Mouse (Mus musculus) cortical plate, adult 2 months (tissue): ENCODE measurements at regions not wholly inside any gene's neighbourhood (a gene's known extent, or its start where the extent isn't known, plus 50 kb on each side); places are given as distances from the start of the nearest gene placed in this dataset.
"Not testable (repeated sequence)": the region's sequence is repeated elsewhere in the genome, so short reads cannot be mapped to it uniquely, and the experiment has no call there.

Source experiments
- H3K27ac ChIP-seq: fragments of 200-500 bp; 2 replicates; pipeline ENCODE4 v1.5.1; 2012; ENCODE audit warnings: low read length, control low read depth, inconsistent platforms; ENCODE audit not compliant: insufficient read depth
- H3K4me1 ChIP-seq: fragments of 200-500 bp; 2 replicates; pipeline ENCODE4 v1.6.1; 2011; ENCODE audit warnings: low read length; ENCODE audit not compliant: control insufficient read depth, insufficient read depth
- H3K4me3 ChIP-seq: fragments of 200-500 bp; 2 replicates; pipeline ENCODE4 v1.5.1; 2011; ENCODE audit warnings: mild to moderate bottlenecking, low read length, control low read depth; ENCODE audit not compliant: insufficient read depth
- CTCF ChIP-seq: fragments of 200-500 bp; IDR thresholded peaks from 2 replicates; pipeline ENCODE4 v1.5.1; 2011; ENCODE audit warnings: mild to moderate bottlenecking, control low read depth, low read length; ENCODE audit not compliant: insufficient read depth; ENCODE audit errors: extremely low read depth
- POLR2A ChIP-seq: fragments of 200-500 bp; IDR thresholded peaks from 2 replicates; pipeline ENCODE4 v1.6.1; 2011; ENCODE audit warnings: mild to moderate bottlenecking, low read length, control low read depth; ENCODE audit not compliant: insufficient read depth; ENCODE audit errors: extremely low read depth

DNA sequence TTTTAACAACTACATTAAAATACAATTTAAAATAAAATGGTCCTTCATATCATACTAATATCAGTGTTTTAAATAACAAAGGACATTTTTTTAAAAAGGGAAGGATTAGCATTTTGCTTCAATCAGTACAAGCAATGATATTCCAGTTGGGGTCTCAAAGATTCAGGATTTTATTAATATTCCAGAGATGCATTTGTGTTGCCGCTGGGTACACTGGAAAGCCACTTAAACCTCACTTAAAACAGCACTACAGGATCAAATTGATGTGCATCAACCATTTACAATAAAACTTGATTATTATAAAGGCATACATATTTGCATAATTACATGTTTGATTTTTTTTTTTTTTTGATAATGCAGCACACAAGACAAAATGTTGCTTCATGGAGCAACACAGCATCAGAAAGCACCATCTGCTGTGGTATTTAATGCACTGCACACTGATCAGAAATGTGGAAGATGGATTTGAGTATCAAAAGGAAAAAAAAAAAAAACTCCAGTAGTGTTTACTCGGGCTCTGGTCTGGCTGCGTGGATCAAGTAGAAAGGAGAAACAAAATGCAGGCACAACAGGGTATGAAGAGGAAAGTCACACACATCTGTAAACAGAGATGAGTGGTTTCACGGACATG, 558.6 kb upstream of the Ptbp2 start:
- H3K27ac ChIP-seq: no peak overlapping the region
- no peak overlapping the region for H3K4me3 ChIP-seq
- no peaks in the 10 kb centered on the region for H3K4me1 ChIP-seq
- no peak for TF ChIP-seq CTCF
- TF ChIP-seq POLR2A: no peak

- H3K4me1 ChIP-seq: no peaks in the 10 kb centered on the region
- no peak for TF ChIP-seq POLR2A
- no peak for TF ChIP-seq CTCF
- H3K4me3 ChIP-seq: no peak overlapping the region
- H3K27ac ChIP-seq: no peak overlapping the region
Measured at GRCm38 (mm10) chr3:120341882-120342281, 557.6 kb upstream of the Ptbp2 start.

- no peak overlapping the region for H3K4me3 ChIP-seq
- no peaks in the 10 kb centered on the region for H3K4me1 ChIP-seq
- no peak overlapping the region for H3K27ac ChIP-seq
- no peak for TF ChIP-seq CTCF
- no peak for TF ChIP-seq POLR2A
Measured at GRCm38 (mm10) chr3:120335843-120336585, 551.7 kb upstream of the Ptbp2 start.

GRCm38 (mm10) chr3:120307042-120307441, 522.8 kb upstream of the Ptbp2 start:
- not testable (repeated sequence) for H3K27ac ChIP-seq, H3K4me3 ChIP-seq, H3K4me1 ChIP-seq

- Histone ChIP-seq H3K27ac (no peak overlapping the region), H3K4me3 (no peak overlapping the region), H3K4me1 (no peaks in the 10 kb centered on the region)
- TF ChIP-seq POLR2A: no peak
- no peak for TF ChIP-seq CTCF
Measured at GRCm38 (mm10) chr3:120305608-120306007, 521.3 kb upstream of the Ptbp2 start.
